Mouse (Mus musculus): ENCODE measurements around the gene Dcaf5. TPM values are rescaled to one million over a fixed set of nuclear protein-coding genes. Genes with fewer than 3 reads are reported as not detected.

Gene Dcaf5
- total RNA-seq, 2 experiments from 2014 or later, result 12.1 to 18.0 TPM

DNA sequence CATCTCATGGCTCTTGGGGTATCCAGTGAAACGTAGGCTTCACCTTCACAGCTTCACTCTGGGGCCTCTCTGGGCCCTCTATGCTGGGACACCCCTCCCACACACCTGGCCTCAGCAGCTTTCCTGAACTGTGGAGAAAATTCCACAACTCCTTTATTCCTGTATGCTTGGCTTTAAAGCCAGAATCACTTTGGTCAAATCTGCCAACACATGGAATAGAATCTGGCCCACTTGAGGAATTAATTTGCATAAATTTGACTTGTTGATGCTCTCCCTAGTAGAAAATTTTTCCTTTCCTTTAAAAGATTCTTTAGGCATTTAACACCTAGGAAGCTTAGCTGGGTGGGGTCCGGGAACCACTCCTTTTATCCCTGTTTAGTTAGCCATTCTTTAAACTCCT is 21.3 kb downstream of the Dcaf5 start:
- ATAC-seq (replicated peaks; ENCODE audit: low FRiP score, low TSS enrichment, poor library complexity, severe bottlenecking), result no peak

DNA sequence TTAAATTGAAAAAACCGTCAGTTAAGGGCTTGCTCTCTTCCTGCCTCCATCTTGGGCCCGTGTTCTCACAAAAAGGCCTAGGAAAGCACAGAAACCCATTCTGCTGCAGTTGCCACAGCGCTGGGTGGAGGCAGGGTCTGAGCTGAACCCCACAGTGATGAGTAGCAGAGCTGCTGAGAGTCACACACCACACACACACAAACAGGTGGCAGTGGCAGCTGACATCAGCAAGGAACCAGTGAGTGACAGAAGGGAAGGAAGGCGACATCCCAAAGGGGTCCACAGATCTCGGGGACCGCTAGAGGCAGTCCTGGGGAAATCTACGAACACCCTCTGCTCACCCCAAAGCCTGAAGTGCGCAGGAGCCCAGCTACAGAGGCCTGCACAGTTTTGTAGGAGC is 25.5 kb downstream of the Dcaf5 start:
- no peak for ATAC-seq (replicated peaks; ENCODE audit: low FRiP score, low TSS enrichment, poor library complexity, severe bottlenecking)

DNA sequence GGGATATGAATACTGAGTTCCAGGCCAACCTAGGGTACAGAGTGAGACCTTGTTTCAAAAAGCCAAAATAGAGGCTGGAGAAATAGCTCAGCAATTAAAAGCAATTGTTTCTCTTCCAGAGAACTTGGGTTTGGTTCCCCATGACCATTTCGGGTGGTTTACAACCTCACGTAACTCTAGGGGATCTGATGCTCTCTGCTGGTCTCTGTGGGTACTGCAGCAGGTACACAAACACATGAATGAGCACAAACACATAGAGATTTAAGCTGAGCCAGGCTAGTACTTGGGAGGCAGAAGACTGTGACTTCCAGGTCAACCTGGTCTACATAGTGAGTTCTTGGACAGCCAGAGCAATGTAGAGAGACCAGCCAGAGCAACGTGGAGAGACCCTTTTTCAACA is 28.6 kb downstream of the Dcaf5 start:
- ATAC-seq (replicated peaks; ENCODE audit: low FRiP score, low TSS enrichment, poor library complexity, severe bottlenecking), result peak; percentile 67

DNA sequence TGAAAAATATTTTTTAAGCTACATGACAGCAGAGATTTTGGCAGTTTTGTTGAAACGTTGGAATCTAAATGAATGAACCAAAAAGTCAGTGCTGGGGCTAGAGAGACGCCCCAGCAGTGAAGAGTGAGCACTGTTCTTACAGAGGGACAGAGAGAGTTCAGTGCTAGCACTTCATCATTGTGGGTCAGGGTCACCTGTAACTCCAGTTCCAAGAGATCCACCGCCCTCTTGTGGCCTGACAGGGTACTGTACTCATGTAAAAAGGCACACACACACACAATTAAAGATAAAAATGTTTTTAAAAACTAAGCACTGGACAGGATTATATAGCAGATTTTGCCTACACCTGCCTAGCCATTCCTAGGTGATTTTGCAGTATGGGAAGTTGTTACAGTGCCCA is 29.8 kb downstream of the Dcaf5 start:
- peak; percentile 65 for ATAC-seq (replicated peaks; ENCODE audit: low FRiP score, low TSS enrichment, poor library complexity, severe bottlenecking)

DNA sequence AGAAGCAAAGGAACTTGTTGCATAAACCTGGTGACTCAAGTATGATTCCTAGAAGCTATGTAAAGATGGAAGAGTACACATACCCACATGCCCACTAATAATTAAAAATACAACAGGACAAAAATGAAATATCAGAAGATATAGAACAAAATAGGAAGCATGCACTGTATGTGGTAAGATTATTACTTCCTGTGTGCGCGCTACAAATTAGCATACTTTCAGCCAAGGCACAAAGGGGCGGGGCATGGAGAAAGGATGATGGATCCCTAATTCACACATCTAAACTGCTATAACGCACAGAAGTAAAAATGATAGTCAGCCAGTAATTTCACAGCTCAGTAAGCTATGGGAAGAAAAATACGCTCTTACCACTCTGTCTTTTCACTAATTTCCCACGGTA is 32.3 kb downstream of the Dcaf5 start:
- ATAC-seq (replicated peaks; ENCODE audit: low FRiP score, low TSS enrichment, poor library complexity, severe bottlenecking), result no peak

DNA sequence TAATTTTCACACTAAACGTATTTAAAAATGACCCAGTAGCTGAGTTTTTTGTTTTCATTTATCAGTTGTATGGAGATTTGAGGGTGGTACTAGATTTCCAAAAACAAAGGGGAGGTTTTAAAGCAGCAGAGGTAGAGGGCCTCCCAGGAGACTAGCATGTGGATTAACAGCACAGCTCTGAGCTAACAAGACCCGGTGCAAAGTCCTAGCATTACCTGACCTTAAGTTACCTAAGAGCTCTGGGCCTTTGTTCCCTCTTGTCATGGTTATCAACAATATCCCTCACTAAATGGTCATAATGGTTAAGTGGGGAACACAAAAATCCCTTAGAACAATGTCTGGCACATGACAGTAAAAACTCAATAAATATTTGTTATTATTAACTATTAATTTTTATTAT is 37.3 kb downstream of the Dcaf5 start:
- ATAC-seq (replicated peaks; ENCODE audit: low FRiP score, low TSS enrichment, poor library complexity, severe bottlenecking), result no peak

DNA sequence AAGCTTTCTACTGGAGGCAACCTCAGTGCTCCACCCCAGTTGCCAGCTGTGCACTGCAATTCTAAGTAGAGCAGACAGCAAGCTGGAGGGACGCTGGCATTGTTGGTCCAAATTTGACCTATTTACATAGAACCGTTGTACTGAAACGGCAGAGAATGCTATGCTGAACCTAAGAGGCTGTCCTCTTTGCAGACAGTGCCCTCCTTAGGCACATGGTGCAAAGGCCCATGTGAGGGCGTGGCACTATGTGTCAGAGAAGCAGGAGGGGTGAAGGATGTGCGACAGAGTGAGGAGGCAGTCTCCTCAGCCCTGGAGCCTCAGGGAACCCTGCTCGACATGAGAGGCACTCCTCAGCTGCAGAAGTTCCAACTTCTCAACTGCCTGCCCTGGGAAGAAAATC is 40.0 kb downstream of the Dcaf5 start:
- ATAC-seq (replicated peaks; ENCODE audit: low FRiP score, low TSS enrichment, poor library complexity, severe bottlenecking), result no peak

DNA sequence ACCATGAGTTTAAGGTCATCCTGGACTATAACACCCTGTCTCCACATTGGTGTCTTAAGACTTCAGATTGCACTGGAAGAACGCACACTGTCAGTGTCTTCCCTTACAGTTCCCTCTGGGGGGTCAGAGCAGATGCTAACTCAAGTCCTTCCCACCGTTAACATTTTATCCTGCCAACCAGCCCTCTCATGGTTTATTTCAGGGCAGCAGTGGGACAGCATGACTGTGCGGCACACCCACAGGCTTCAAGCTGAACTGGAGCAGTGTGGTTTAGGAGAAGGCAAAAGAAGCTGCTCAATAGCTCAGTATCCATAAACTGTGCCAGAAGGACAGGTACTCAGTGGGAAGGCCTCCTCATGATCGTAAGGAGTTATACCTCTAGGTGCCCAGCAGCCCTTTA is 41.1 kb downstream of the Dcaf5 start:
- ATAC-seq (replicated peaks; ENCODE audit: low FRiP score, low TSS enrichment, poor library complexity, severe bottlenecking), result no peak

DNA sequence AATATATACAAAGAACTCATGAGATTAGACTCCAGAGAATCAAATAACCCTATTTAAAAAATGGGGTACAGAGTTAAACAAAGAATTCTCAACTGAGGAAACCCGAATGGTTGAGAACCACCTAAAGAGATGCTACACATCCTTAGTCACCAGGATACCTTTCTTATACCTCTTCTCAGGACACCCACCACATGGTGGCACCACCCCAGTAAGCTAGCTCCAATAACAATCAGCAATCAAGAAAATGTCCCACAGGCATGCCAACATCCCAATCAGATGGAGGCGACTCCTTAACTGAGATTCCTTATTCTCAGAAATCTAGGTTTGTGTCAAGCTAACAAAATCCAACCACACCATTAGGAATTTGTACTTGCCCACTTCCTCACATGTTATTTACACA is 42.4 kb downstream of the Dcaf5 start:
- ATAC-seq (replicated peaks; ENCODE audit: low FRiP score, low TSS enrichment, poor library complexity, severe bottlenecking), result no peak

DNA sequence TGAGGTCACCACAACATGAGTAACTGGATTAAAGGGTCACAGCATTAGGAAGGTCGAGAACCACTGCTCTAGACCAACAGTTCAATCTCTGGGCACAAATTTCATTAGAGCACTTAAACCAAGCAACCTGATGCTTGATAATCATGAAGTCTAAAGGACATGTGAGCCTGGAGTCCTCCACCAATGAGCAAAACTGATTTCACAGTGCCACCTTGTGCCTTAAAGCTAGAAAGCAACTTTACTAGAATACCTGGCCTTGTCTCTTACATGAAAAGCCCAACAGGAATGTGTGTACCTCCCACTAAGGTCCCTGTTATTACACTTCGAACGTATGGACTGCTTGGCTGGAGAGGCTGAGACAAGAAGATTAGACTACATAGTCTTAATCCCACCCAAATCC is 47.0 kb downstream of the Dcaf5 start:
- ATAC-seq (replicated peaks; ENCODE audit: low FRiP score, low TSS enrichment, poor library complexity, severe bottlenecking), result 0 out of 2 replicates have a peak, but pooled peaks have one; percentile 44

DNA sequence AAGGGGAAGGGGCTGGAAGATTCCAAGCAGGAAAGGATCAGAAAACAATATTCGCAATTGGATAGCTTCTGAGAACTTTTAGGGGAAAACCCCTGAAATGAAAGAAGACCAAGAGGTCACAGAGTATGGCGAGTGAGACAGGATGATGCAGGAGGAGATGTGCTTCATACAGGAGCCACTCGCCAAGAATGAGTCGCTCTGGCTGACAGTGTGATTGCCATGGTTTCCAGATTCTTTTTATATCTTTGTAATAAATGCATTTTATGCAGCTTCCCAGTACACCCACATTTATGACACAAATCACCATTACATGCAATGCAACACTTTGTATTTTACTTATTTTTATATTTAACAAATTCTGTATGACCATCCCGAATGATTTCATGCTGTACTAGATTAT is 49.1 kb downstream of the Dcaf5 start:
- no peak for ATAC-seq (replicated peaks; ENCODE audit: low FRiP score, low TSS enrichment, poor library complexity, severe bottlenecking)

DNA sequence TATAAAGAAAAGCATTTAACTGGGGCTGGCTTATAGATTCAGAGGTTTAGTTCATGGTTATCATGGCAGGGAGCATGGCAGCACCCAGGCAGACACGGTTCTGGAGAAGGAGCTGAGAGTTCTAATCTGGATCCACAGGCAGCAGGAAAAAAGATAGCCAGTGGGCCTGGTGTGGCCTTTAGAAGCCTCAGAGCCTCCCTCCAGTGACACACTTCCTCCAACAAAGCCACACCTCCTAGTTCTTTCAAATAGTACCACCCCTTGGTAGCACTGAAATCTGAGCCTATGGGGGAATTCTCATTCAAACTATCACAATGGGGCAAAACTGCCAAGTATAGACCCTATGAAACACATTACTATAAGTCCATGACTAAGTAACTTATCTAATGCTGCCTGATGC is 51.0 kb downstream of the Dcaf5 start:
- peak; percentile 75 for ATAC-seq (replicated peaks; ENCODE audit: low FRiP score, low TSS enrichment, poor library complexity, severe bottlenecking)

DNA sequence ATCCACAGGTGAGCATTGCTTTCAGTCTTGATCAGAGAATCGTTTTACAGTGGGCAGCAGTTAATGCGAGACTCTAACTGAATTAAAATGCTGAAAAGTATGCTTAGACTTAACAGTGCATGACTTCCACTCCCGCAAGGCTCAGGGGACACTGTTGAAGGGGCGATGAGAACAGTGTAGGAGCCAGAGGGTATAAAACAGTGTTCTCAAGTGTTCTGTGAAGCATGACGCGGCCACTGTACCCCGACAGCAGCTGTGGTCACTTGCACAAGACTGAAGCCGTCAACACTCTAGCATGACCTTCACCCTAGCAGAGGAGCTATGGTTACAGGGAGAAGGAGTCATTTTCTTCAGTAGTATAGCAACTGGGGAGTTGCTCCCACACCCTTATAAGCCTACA is 52.9 kb downstream of the Dcaf5 start:
- ATAC-seq (replicated peaks; ENCODE audit: low FRiP score, low TSS enrichment, poor library complexity, severe bottlenecking), result no peak

DNA sequence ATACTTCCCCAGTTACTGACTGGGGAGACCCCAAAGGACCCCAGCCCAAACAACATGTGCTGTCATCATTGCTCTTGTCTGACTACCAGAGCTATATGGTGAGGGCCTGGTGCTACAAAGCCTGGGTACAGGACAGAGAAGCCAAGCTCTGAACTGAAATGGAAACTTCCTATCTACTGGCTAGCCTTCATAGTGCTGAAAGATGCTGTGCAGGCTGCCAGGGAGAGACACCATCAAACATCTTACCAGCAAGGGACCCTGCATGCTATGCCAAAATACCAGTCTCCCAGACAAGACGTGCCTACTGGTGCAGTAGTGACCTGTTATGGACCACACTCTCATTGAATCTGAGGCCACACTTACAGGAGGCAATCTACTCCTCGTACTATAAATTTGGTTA is 53.6 kb downstream of the Dcaf5 start:
- ATAC-seq (replicated peaks; ENCODE audit: low FRiP score, low TSS enrichment, poor library complexity, severe bottlenecking), result no peak

DNA sequence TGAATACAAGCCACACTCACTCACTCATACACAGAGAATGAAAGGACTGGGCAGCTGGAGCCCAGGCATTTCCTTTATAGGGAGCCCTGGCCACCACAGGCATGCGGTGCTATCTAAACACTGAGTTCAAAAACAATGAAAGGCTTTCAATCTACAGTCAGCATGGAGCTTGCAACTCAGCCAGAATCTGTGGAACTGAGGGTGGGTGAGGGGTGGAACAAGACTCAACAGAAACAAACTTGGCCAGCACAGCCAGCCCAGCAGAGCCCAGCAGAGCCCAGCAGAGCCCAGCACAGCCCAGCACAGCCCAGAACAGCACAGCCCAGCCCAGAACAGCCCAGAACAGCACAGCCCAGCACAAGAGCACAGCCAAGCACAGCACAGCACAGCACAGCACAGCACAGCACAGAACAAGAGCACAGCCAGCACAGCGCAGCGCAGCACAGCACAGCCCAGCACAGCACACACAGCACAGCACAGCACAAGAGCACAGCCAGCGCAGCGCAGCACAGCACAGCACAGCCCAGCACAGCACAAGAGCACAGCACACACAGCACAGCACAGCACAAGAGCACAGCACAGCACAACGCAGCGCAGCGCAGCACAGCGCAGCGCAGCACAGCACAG is 56.5 kb downstream of the Dcaf5 start:
- no peak for ATAC-seq (replicated peaks; ENCODE audit: low FRiP score, low TSS enrichment, poor library complexity, severe bottlenecking)

DNA sequence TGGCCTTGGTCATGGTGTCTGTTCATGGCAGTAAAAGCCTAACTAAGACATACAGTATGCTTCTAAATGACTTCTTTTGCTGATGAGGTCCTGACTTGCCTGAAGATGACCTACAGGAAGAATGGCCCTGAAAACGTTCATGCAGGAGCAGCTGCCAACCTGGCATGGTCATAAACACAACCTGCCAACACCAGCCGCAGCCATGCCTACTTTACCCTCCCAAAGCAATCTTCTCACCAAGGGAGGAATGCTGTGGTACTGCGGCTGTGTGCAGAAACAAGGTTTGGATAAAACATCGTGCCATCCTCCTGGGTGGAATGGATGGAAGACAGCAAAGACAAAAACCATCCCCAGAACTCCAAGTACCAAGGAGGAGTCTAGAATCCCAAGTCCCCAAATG is 57.0 kb downstream of the Dcaf5 start:
- no peak for ATAC-seq (replicated peaks; ENCODE audit: low FRiP score, low TSS enrichment, poor library complexity, severe bottlenecking)

DNA sequence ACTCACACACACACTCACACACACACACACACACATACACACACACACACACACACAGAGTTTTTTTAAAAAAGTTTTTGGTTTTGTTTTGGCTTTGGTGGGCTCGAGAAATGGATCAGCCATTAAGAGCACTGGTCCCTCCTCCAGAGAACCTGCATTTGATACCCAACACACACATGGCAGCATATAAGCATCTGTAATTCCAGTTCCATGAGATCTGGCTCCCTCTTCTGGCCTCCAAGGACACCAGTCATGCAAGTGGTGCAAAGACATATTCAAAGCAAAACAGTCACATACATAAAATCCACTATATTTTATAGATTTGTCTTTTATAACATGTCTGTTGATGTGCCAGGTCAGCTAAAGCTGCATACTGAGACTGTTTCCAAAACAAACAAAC is 58.8 kb downstream of the Dcaf5 start:
- no peak for ATAC-seq (replicated peaks; ENCODE audit: low FRiP score, low TSS enrichment, poor library complexity, severe bottlenecking)

DNA sequence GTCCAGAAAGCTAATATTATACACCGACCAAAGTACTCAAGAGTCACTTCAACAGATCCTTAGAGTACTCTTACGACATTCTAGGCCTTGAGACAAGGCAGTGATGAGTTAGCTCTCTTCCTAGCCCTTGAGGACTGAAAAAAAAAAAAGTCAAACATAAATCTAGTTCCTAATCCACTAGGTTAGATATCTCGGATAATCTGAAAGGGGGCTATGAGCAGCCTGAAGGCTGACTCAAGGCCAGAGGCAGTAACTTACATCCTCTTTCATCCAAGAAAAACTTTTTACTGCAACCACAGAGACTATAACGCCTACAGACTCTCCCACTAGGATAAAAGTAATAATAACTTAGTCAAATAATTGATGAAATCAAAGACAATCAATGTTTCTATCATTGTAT is 60.7 kb downstream of the Dcaf5 start:
- ATAC-seq (replicated peaks; ENCODE audit: low FRiP score, low TSS enrichment, poor library complexity, severe bottlenecking), result no peak

DNA sequence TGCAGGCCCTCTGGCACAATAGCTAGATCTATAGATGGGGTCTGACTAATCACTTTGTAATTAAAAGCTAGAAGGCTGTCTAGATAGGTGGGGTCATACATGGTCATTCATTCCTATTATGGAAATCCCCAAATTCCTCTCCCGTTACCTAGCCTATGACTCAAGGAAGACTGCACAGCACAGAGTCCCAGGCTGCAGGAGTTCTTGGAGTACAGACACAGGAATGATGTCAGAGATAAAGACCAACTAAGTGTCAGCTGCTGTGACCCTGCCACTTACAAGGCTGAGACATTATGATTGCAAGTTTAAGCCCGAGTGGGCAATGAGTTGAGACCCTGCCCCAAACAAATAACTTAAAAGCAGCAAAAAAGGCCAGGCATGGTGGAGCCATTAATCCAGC is 61.7 kb downstream of the Dcaf5 start:
- ATAC-seq (replicated peaks; ENCODE audit: low FRiP score, low TSS enrichment, poor library complexity, severe bottlenecking), result no peak

DNA sequence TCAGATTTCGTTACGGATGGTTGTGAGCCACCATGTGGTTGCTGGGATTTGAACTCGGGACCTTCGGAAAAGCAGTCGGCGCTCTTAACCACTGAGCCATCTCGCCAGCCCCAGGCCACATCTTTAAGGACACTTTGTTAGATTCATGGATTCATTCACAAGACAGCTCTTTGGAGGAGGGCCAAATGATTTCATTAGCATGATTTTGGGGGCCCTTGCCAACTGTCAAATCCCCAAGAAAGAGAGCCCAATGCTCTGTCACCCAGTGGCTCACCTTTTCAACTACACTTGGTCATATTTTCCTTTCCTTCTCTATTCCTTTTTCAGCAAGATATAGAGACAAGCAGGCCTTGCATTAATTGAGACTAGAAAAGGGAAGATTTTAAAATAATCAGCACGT is 63.5 kb downstream of the Dcaf5 start:
- no peak for ATAC-seq (replicated peaks; ENCODE audit: low FRiP score, low TSS enrichment, poor library complexity, severe bottlenecking)

DNA sequence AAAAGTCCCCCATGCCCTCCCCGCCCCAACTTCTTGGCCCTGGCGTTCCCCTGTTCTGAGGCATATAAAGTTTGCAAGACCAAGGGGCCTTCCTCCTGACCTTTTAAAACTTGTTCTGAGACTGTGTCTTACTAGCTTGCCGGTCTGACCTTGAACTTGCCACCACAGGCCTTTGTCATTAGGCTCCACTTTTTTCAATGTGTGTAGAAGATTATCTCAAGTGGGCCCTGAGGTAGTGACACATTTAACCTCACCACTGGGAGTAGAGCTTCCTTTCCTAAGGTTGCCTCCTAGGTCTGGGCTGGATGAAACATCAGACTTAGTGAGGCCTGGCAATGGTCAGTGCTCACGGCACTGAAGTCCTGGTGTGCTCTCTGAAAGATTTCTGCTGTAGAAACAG is 69.2 kb downstream of the Dcaf5 start:
- no peak for ATAC-seq (replicated peaks; ENCODE audit: low FRiP score, low TSS enrichment, poor library complexity, severe bottlenecking)

DNA sequence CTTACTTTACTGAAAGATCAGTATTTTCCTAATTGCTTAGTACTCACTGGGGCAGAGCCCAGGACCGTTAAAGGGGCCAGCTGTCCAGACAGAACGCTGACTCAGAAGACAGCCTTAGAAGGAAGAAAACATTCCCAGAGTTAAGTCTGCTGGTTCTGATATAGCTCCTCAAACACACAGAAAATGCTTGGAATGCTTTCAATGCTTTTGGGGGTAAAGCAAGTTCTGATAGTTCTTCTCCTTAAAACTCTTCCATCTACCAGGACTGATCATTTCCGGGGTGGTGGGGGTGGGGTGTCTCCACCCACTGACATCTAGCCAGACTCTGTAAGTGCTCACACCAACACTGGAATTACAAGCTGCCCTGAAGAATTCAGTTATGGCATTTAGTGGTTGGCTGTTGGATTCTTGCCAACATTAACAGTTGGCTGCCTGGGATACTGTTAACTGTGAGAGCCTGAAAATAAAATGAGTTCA is 70.4 kb downstream of the Dcaf5 start:
- peak; percentile 67; the same call in 1 of the 2 replicates for ATAC-seq (replicated peaks; ENCODE audit: low FRiP score, low TSS enrichment, poor library complexity, severe bottlenecking)

Data from megakaryocyte-erythroid progenitor cell, adult 5-6 weeks (primary cell).